Mouse (Mus musculus) forebrain, postnatal 0 days (tissue): ENCODE measurements at regions not wholly inside any gene's neighbourhood (a gene's known extent, or its start where the extent isn't known, plus 50 kb on each side); places are given as distances from the start of the nearest gene placed in this dataset.

Experiments
- ATAC-seq: fragments of 200-750 bp; cut with Nextera tagmentation; 2 replicates; pipeline ENCODE4 v1.8.0; 2017; ENCODE audit warnings: mild to moderate bottlenecking, moderate library complexity
- DNase-seq: peaks from one replicate; pipeline ENCODE4 v3.0.0-alpha.2; 2015
- H3K27ac ChIP-seq: fragments of 300-500 bp; sonication (generic); 2 replicates; pipeline ENCODE4 v1.5.1; 2014; ENCODE audit warnings: low read depth, mild to moderate bottlenecking, antibody characterized with exemption, low read length, moderate library complexity, mixed read lengths
- H3K27me3 ChIP-seq: fragments of 300-500 bp; sonication (generic); 2 replicates; pipeline ENCODE4 v1.6.1; 2014; ENCODE audit warnings: mild to moderate bottlenecking, low read length, mixed read lengths; ENCODE audit not compliant: insufficient read depth
- H3K36me3 ChIP-seq: fragments of 300-500 bp; sonication (generic); 2 replicates; pipeline ENCODE4 v1.6.1; 2014; ENCODE audit warnings: mild to moderate bottlenecking, moderate library complexity; ENCODE audit not compliant: insufficient read depth
- H3K4me1 ChIP-seq: fragments of 300-500 bp; sonication (generic); 2 replicates; pipeline ENCODE4 v1.6.1; 2014; ENCODE audit warnings: antibody characterized with exemption; ENCODE audit not compliant: insufficient read depth
- H3K4me2 ChIP-seq: fragments of 300-500 bp; sonication (generic); 2 replicates; pipeline ENCODE4 v1.6.1; 2014; ENCODE audit warnings: low read depth, mild to moderate bottlenecking, moderate library complexity
- H3K4me3 ChIP-seq: fragments of 300-500 bp; sonication (generic); 2 replicates; pipeline ENCODE4 v1.5.1; 2014; ENCODE audit warnings: low read depth, low read length, mixed read lengths
- H3K9ac ChIP-seq: fragments of 300-500 bp; sonication (generic); 2 replicates; pipeline ENCODE4 v1.6.1; 2014; ENCODE audit warnings: mild to moderate bottlenecking
- H3K9me3 ChIP-seq: fragments of 300-500 bp; sonication (generic); 2 replicates; pipeline ENCODE4 v1.6.1; 2016; ENCODE audit warnings: low read length
- CTCF ChIP-seq: sonication (generic); IDR thresholded peaks from 2 replicates; pipeline ENCODE4 v1.5.1; 2016; ENCODE audit warnings: antibody characterized with exemption, control low read depth, low read depth
- WGBS: fragments of 180-500 bp; shearing (Covaris S2); extraction: QIAGEN DNeasy Blood & Tissue Kit; methylation state at CpG from one replicate; pipeline ENCODE4 v1.1.7; 2014; 5-methylcytosine and 5-hydroxymethylcytosine counted together

DNA sequence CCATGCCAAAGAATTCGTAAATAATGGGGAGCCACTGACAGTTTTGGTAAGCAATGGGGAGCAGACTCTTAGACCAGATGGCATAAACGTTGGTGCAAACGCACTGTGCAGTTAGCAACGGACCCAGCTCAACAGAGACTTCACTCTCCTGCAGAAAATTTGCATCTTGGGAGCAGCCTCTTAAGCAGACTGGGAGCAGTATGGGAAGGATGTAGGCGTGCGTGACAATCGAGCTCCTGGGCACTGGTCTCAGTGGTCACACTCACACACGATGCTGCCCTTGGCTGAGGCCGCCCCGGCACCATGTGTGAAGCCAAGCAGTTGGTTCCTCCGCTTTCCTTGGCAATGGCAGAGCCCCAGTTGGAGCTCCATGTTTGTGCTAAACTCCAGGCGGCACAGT, 218.8 kb downstream of the Sec61b start:
- WGBS, result 48% methylated on average over 12 of the region's 12 CpGs
- Histone ChIP-seq H3K4me3 (no peak overlapping the region), H3K4me1 (no peaks in the 10 kb centered on the region), H3K4me2 (no peak overlapping the region), H3K27me3 (no peaks in the 10 kb centered on the region), H3K27ac (peak overlapping the region; percentile 68), H3K36me3 (no peaks in the 10 kb centered on the region), H3K9ac (no peak overlapping the region), H3K9me3 (no peaks in the 10 kb centered on the region)
- TF ChIP-seq CTCF, result no peak
- ATAC-seq, result peak; percentile 92
- DNase-seq, result peak; percentile 80

GRCm38 (mm10) chr4:47697071-47697470, 222.6 kb downstream of the Sec61b start:
- whole genome bisulfite sequencing, result 65% methylated on average over 4 of the region's 4 CpGs
- DNase-seq (peak; percentile 39), ATAC-seq (no peak)
- H3K27me3 ChIP-seq, result no peaks in the 10 kb centered on the region
- no peak overlapping the region for H3K4me3 ChIP-seq
- TF ChIP-seq CTCF, result no peak
- H3K4me2 ChIP-seq, result no peak overlapping the region
- no peaks in the 10 kb centered on the region for H3K36me3 ChIP-seq
- no peaks in the 10 kb centered on the region for H3K9me3 ChIP-seq
- peaks cover 5% of the 10 kb centered on the region; the same call in 1 of the 2 replicates for H3K4me1 ChIP-seq
- H3K9ac ChIP-seq, result no peak overlapping the region
- H3K27ac ChIP-seq, result no peak overlapping the region

- no peak for TF ChIP-seq CTCF
- ATAC-seq (peak; percentile 79), DNase-seq (peak; percentile 71)
- WGBS, result 14% methylated on average over 4 of the region's 4 CpGs
- Histone ChIP-seq H3K36me3 (no peaks in the 10 kb centered on the region), H3K4me3 (no peak overlapping the region), H3K9me3 (no peaks in the 10 kb centered on the region), H3K4me2 (no peak overlapping the region), H3K9ac (no peak overlapping the region), H3K4me1 (peaks cover 5% of the 10 kb centered on the region; the same call in 1 of the 2 replicates), H3K27me3 (no peaks in the 10 kb centered on the region), H3K27ac (0 out of 2 replicates have a peak overlapping the region, but pooled peaks have one; percentile 60)
Measured at GRCm38 (mm10) chr4:47698514-47698913, 224.1 kb downstream of the Sec61b start.

DNA sequence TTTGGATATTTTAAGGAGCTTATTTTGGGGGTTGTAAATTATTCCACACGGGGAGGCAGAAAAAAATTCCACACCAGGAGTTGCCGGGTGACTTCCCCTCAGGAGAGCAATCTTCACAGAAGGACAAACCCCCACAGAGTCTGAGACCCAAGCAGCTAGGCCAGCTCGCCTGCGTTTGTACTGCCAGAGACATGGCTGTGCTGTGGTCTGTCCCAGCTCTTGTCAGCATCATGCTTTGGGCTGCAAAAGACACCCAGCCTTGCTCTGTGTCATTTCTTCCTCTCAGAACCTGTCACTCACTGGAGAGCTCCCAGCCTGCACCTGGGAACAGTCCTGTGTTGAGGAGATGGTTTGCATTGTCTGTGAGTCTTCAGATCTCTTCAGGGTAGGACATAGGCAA, 224.5 kb downstream of the Sec61b start:
- peaks cover 5% of the 10 kb centered on the region; the same call in 1 of the 2 replicates for H3K4me1 ChIP-seq
- no peaks in the 10 kb centered on the region for H3K36me3 ChIP-seq
- H3K4me3 ChIP-seq, result no peak overlapping the region
- 10% methylated on average over 4 of the region's 4 CpGs for WGBS
- no peak for TF ChIP-seq CTCF
- H3K27me3 ChIP-seq, result no peaks in the 10 kb centered on the region
- no peaks in the 10 kb centered on the region for H3K9me3 ChIP-seq
- ATAC-seq, result peak; percentile 73
- no peak overlapping the region for H3K4me2 ChIP-seq
- DNase-seq, result no peak
- peak overlapping the region; percentile 51; the same call in 1 of the 2 replicates for H3K27ac ChIP-seq
- no peak overlapping the region for H3K9ac ChIP-seq

DNA sequence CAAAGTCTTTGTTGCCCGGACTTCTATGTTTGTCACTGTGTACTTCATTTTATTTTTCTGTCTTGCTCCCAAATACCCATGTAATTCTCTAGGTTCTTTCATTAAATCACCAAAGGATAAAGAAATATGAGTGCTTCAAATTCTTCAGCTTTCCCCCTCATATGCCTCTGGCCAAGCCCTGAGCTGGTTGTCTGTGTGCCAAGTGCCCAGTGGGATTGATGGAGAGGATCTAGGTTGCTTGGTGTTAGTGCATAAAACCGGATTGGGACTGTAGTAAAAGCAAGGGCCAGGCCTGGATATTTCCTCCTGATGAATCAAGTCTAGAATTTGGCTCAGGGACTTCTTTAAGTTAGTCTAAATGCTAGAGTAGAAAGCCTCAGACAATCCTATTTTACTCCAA, 229.0 kb downstream of the Sec61b start:
- DNase-seq (no peak), ATAC-seq (no peak)
- H3K36me3 ChIP-seq, result no peaks in the 10 kb centered on the region
- H3K4me3 ChIP-seq, result no peak overlapping the region
- no peaks in the 10 kb centered on the region for H3K27me3 ChIP-seq
- TF ChIP-seq CTCF, result no peak
- no peak overlapping the region for H3K27ac ChIP-seq
- no peak overlapping the region for H3K9ac ChIP-seq
- H3K4me2 ChIP-seq, result no peak overlapping the region
- 87% methylated on average over 2 of the region's 2 CpGs for WGBS
- peaks cover 9% of the 10 kb centered on the region; the same call in 1 of the 2 replicates for H3K4me1 ChIP-seq
- no peaks in the 10 kb centered on the region for H3K9me3 ChIP-seq

- no peak for TF ChIP-seq CTCF
Measured at GRCm38 (mm10) chr4:47704607-47705006, 230.1 kb downstream of the Sec61b start.

GRCm38 (mm10) chr4:47707966-47708365, 233.5 kb downstream of the Sec61b start:
- H3K9ac ChIP-seq, result no peak overlapping the region
- H3K4me3 ChIP-seq, result no peak overlapping the region
- H3K27me3 ChIP-seq, result no peaks in the 10 kb centered on the region
- no peaks in the 10 kb centered on the region for H3K9me3 ChIP-seq
- ATAC-seq, result peak; percentile 83
- H3K36me3 ChIP-seq, result no peaks in the 10 kb centered on the region
- no peak overlapping the region for H3K4me2 ChIP-seq
- peak; percentile 89 for DNase-seq
- H3K4me1 ChIP-seq, result peaks cover 4% of the 10 kb centered on the region; the same call in 1 of the 2 replicates
- TF ChIP-seq CTCF, result no peak
- peak overlapping the region; percentile 50; the same call in 1 of the 2 replicates for H3K27ac ChIP-seq

More at GRCm38 (mm10) chr4:47704607-47705006, 230.1 kb downstream of the Sec61b start:
- Histone ChIP-seq H3K27me3 (no peaks in the 10 kb centered on the region), H3K9ac (no peak overlapping the region), H3K9me3 (no peaks in the 10 kb centered on the region), H3K4me1 (peaks cover 4% of the 10 kb centered on the region; the same call in 1 of the 2 replicates), H3K4me2 (no peak overlapping the region), H3K4me3 (no peak overlapping the region), H3K36me3 (no peaks in the 10 kb centered on the region), H3K27ac (no peak overlapping the region)
- ATAC-seq (no peak), DNase-seq (no peak)
- 84% methylated on average over 4 of the region's 4 CpGs for whole genome bisulfite sequencing
